Mouse (Mus musculus) ES-E14 (cell line): ENCODE results near the gene Ralbp1. TPM values are rescaled to one million over a fixed set of nuclear protein-coding genes. Genes with fewer than 3 reads are reported as not detected.

ENCODE experiments used
- DNase-seq: peaks from one replicate; pipeline ENCODE4 v3.0.0-alpha.2; 2013; ENCODE audit warnings: low read depth, low spot score
- H3K27ac ChIP-seq: 2 replicates; pipeline ENCODE4 v1.5.1; 2012; ENCODE audit warnings: low read depth, mild to moderate bottlenecking, low read length, moderate library complexity, mixed read lengths; ENCODE audit not compliant: poor library complexity, insufficient read depth, severe bottlenecking
- H3K36me3 ChIP-seq: 2 replicates; pipeline ENCODE4 v1.6.1; 2012; ENCODE audit warnings: mild to moderate bottlenecking, low read length, moderate library complexity, mixed read lengths; ENCODE audit not compliant: control insufficient read depth, poor library complexity, insufficient read depth, severe bottlenecking
- H3K4me1 ChIP-seq, 2 experiments: fragments of 150-350 bp in 1 of 2; sonication (generic) in 1 of 2; 2 replicates each; pipeline ENCODE4 v1.6.1; 2012; ENCODE audit warnings: low read length in 2 of 2, mild to moderate bottlenecking in 1 of 2, mixed read lengths in 1 of 2; ENCODE audit not compliant: control insufficient read depth in 2 of 2, insufficient read depth in 2 of 2, poor library complexity in 1 of 2
- H3K4me3 ChIP-seq, 2 experiments: fragments of 150-350 bp in 1 of 2; sonication (generic) in 1 of 2; 2 replicates each; pipeline ENCODE4 v1.5.1; 2012; ENCODE audit warnings: low read length in 2 of 2, low read depth in 1 of 2, mild to moderate bottlenecking in 1 of 2, mixed read lengths in 1 of 2; ENCODE audit not compliant: insufficient read depth in 1 of 2, poor library complexity in 1 of 2, severe bottlenecking in 1 of 2
- H3K9ac ChIP-seq: 2 replicates; pipeline ENCODE4 v1.6.1; 2012; ENCODE audit warnings: low read depth, mild to moderate bottlenecking, low read length, mixed read lengths; ENCODE audit not compliant: poor library complexity, insufficient read depth, severe bottlenecking
- H3K9me3 ChIP-seq: fragments of 150-350 bp; sonication (generic); 2 replicates; pipeline ENCODE4 v1.6.1; 2012; ENCODE audit warnings: low read depth, mild to moderate bottlenecking, low read length; ENCODE audit not compliant: control insufficient read depth, insufficient read depth
- CHD2 ChIP-seq: IDR thresholded peaks from 2 replicates; pipeline ENCODE4 v1.6.1; 2014; ENCODE audit warnings: mild to moderate bottlenecking, low read depth, low read length, inconsistent platforms
- HCFC1 ChIP-seq: IDR thresholded peaks from 2 replicates; pipeline ENCODE4 v1.6.1; 2012; ENCODE audit warnings: low read length, inconsistent platforms, borderline replicate concordance; ENCODE audit not compliant: insufficient read depth
- MAFK ChIP-seq: IDR thresholded peaks from 2 replicates; pipeline ENCODE4 v1.6.1; 2014; ENCODE audit warnings: mild to moderate bottlenecking, low read depth, low read length, inconsistent platforms; ENCODE audit not compliant: insufficient read depth
- ZC3H11A ChIP-seq: IDR thresholded peaks from 2 replicates; pipeline ENCODE4 v1.6.1; 2012; ENCODE audit warnings: low read depth, mild to moderate bottlenecking, inconsistent platforms, low read length, borderline replicate concordance
- ZNF384 ChIP-seq: IDR thresholded peaks from 2 replicates; pipeline ENCODE4 v1.6.1; 2012; ENCODE audit warnings: low read depth, low read length, inconsistent platforms
- in situ Hi-C, 2 experiments: fragments of 600-800 bp; cut with MboI; formaldehyde crosslinking; loops; one replicate each; pipeline ENCODE4 v1.15.1; 2025; ENCODE audit warnings: low sequenced_read_pairs in 2 of 2, inconsistent platforms in 1 of 2; ENCODE audit not compliant: unreplicated experiment in 2 of 2
- total RNA-seq: library from RNA; depleted of rRNA; stranded (reverse); fragments of 300-350 nt; gene quantifications from 2 replicates; pipeline ENCODE4 v1.2.3, GENCODE M21; 2012

Ralbp1 gene
- total RNA-seq, 1 experiment, result 57.6 TPM

- in situ Hi-C loops, result no loop called here
- no peak overlapping the region for H3K27ac ChIP-seq
- H3K36me3 ChIP-seq, result peaks cover 36% of the 10 kb centered on the region
- H3K9ac ChIP-seq, result no peak overlapping the region
- H3K4me3 ChIP-seq, result no peak overlapping the region
- no peak for TF ChIP-seq HCFC1
- TF ChIP-seq MAFK, result no peak
- TF ChIP-seq CHD2, result no peak
- no peak for TF ChIP-seq ZC3H11A
- no peak for TF ChIP-seq ZNF384
- H3K9me3 ChIP-seq, result no peaks in the 10 kb centered on the region
- no peak for DNase-seq
- H3K4me1 ChIP-seq, result no peaks in the 10 kb centered on the region
Observed at GRCm38 (mm10) chr17:65813763-65814162, 71.8 kb downstream of the Ralbp1 start.

- Histone ChIP-seq H3K4me1 (peaks cover 0 to 3% of the 10 kb centered on the region in 2 experiments; a peak in 1 of 4 replicates), H3K9ac (no peak overlapping the region), H3K4me3 (no peak overlapping the region), H3K36me3 (peaks cover 30% of the 10 kb centered on the region), H3K9me3 (no peaks in the 10 kb centered on the region), H3K27ac (no peak overlapping the region)
- in situ Hi-C loops, result no loop called here
- no peak for TF ChIP-seq ZC3H11A
- no peak for TF ChIP-seq CHD2
- TF ChIP-seq ZNF384, result no peak
- TF ChIP-seq MAFK, result no peak
- no peak for TF ChIP-seq HCFC1
- no peak for DNase-seq
Observed at GRCm38 (mm10) chr17:65811032-65811431, 74.6 kb downstream of the Ralbp1 start.

DNA sequence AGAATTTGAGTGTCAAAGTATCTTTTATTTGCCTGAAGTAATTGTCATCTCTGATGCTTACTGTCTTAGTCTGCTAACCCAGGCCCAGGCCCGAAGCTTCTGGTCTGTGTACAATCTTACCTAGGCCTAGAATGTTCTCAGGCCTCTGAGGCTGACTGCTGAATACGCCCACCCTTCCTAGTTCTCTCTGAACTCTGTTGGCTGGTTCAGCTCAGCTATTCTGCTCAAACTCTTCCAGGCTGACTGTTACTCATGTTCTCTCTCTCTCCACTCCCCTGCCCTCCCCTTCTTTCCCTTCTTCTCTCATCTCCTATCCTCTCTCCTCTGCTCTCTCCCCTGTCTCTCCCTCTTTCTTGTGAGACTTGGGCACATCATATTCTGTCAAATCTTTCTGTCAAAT is 79.2 kb downstream of the Ralbp1 start:
- H3K36me3 ChIP-seq, result peaks cover 10% of the 10 kb centered on the region
- DNase-seq, result no peak
- no peak overlapping the region for H3K27ac ChIP-seq
- H3K9me3 ChIP-seq, result no peaks in the 10 kb centered on the region
- no peak overlapping the region for H3K9ac ChIP-seq
- in situ Hi-C loops, result no loop called here
- no peak for TF ChIP-seq HCFC1
- no peak for TF ChIP-seq ZC3H11A
- no peak for TF ChIP-seq CHD2
- TF ChIP-seq MAFK, result no peak
- TF ChIP-seq ZNF384, result no peak
- H3K4me3 ChIP-seq, result no peak overlapping the region
- peaks cover 0 to 3% of the 10 kb centered on the region in 2 experiments; a peak in 2 of 4 replicates for H3K4me1 ChIP-seq

DNA sequence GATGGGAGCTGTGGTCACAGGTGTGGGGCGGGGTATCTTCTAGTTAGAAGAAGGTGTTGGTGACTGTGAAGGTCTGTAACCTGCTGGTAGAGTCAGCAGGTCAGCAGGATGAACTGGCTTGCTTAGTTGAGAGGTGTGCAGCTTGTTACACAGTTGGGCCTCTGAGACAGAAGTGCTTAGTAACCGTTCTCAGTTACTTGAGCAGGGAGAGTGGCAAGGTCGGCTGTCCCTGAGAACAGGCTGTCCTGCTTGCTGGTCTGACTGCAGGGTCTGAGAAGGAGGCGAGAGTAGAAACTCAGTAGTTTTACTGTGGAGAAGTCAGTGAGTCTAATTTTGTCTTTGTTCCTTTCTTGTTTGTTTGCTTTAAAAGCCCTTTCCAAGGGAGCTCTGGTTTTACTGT is 79.6 kb downstream of the Ralbp1 start:
- peaks cover 0 to 3% of the 10 kb centered on the region in 2 experiments; a peak in 2 of 4 replicates for H3K4me1 ChIP-seq
- H3K27ac ChIP-seq, result no peak overlapping the region
- no peak overlapping the region for H3K4me3 ChIP-seq
- no peak overlapping the region for H3K9ac ChIP-seq
- no peak for TF ChIP-seq ZNF384
- no peak for TF ChIP-seq HCFC1
- no peaks in the 10 kb centered on the region for H3K9me3 ChIP-seq
- DNase-seq, result no peak
- in situ Hi-C loops, result no loop called here
- peaks cover 8% of the 10 kb centered on the region; the same call in 1 of the 2 replicates for H3K36me3 ChIP-seq

GRCm38 (mm10) chr17:65802026-65802425 is 83.6 kb downstream of the Ralbp1 start:
- Histone ChIP-seq H3K4me3 (no peak overlapping the region), H3K4me1 (peaks cover 0 to 5% of the 10 kb centered on the region in 2 experiments; a peak in 2 of 4 replicates), H3K9me3 (no peaks in the 10 kb centered on the region), H3K36me3 (peaks cover 4% of the 10 kb centered on the region; the same call in 1 of the 2 replicates), H3K27ac (no peak overlapping the region), H3K9ac (no peak overlapping the region)
- no peak for DNase-seq
- TF ChIP-seq ZNF384 (no peak), CHD2 (no peak), ZC3H11A (no peak), MAFK (no peak), HCFC1 (no peak)
- in situ Hi-C loops, result no loop called here
